Mouse (Mus musculus) liver, adult 2 months (tissue): ENCODE results near the gene Prmt3. TPM values are rescaled to one million over a fixed set of nuclear protein-coding genes. Genes with fewer than 3 reads are reported as not detected.

Experiments
- DNase-seq: peaks from one replicate; pipeline ENCODE4 v3.0.0-alpha.2; 2011; ENCODE audit warnings: low read depth, low spot score; ENCODE audit errors: extremely low read depth
- H3K27ac ChIP-seq: fragments of 200-500 bp; replicated peaks from 2 replicates; pipeline ENCODE4 v1.5.1; 2012; ENCODE audit warnings: low read depth, mild to moderate bottlenecking, control low read depth, inconsistent platforms, low read length; ENCODE audit not compliant: insufficient read depth
- H3K27me3 ChIP-seq: fragments of 200-500 bp; 2 replicates; pipeline ENCODE4 v1.6.1; 2012; ENCODE audit warnings: mild to moderate bottlenecking, moderate library complexity, low read length, inconsistent platforms; ENCODE audit not compliant: control insufficient read depth, insufficient read depth
- H3K36me3 ChIP-seq: fragments of 200-500 bp; 2 replicates; pipeline ENCODE4 v1.6.1; 2012; ENCODE audit warnings: low read length, inconsistent platforms; ENCODE audit not compliant: control insufficient read depth, insufficient read depth
- H3K4me1 ChIP-seq: fragments of 200-500 bp; 2 replicates; pipeline ENCODE4 v1.6.1; 2011; ENCODE audit warnings: low read length; ENCODE audit not compliant: control insufficient read depth, insufficient read depth
- H3K4me3 ChIP-seq: fragments of 200-500 bp; 2 replicates; pipeline ENCODE4 v1.5.1; 2011; ENCODE audit warnings: low read depth, mild to moderate bottlenecking, control low read depth, low read length, moderate library complexity; ENCODE audit not compliant: insufficient read depth
- H3K79me2 ChIP-seq: fragments of 200-500 bp; 2 replicates; pipeline ENCODE4 v1.6.1; 2012; ENCODE audit warnings: inconsistent platforms, mild to moderate bottlenecking, low read length, moderate library complexity; ENCODE audit not compliant: control insufficient read depth, insufficient read depth
- H3K9ac ChIP-seq: fragments of 200-500 bp; 2 replicates; pipeline ENCODE4 v1.6.1; 2012; ENCODE audit warnings: low read depth, mild to moderate bottlenecking, control low read depth, inconsistent platforms, low read length
- CTCF ChIP-seq: fragments of 200-500 bp; IDR thresholded peaks from 2 replicates; pipeline ENCODE4 v1.5.1; 2011; ENCODE audit warnings: low read depth, low read length, control low read depth
- POLR2A ChIP-seq: fragments of 200-500 bp; IDR thresholded peaks from 2 replicates; pipeline ENCODE4 v1.6.1; 2011; ENCODE audit warnings: low read length, control low read depth; ENCODE audit not compliant: insufficient read depth; ENCODE audit errors: extremely low read depth
- WGBS: fragments of 180-500 bp; shearing (Covaris S2); methylation state at CpG from one replicate; pipeline ENCODE4 v1.1.7; 2018; 5-methylcytosine and 5-hydroxymethylcytosine counted together
- polyA plus RNA-seq: library from polyadenylated mRNA; depleted of rRNA; stranded (reverse); fragments of >200 nt; gene quantifications from 2 replicates; pipeline ENCODE4 v1.2.3, GENCODE M21; 2012; rRNA removed
- total RNA-seq: library from RNA; depleted of rRNA; stranded (reverse); fragments of >200 nt; gene quantifications from 2 replicates; pipeline ENCODE4 v1.2.3, GENCODE M21; 2014; rRNA removed

The Prmt3 gene
- total RNA-seq = 10.5 and 13.6 TPM in 2 replicates
- polyA plus RNA-seq = 5.0 and 6.7 TPM in 2 replicates

DNA sequence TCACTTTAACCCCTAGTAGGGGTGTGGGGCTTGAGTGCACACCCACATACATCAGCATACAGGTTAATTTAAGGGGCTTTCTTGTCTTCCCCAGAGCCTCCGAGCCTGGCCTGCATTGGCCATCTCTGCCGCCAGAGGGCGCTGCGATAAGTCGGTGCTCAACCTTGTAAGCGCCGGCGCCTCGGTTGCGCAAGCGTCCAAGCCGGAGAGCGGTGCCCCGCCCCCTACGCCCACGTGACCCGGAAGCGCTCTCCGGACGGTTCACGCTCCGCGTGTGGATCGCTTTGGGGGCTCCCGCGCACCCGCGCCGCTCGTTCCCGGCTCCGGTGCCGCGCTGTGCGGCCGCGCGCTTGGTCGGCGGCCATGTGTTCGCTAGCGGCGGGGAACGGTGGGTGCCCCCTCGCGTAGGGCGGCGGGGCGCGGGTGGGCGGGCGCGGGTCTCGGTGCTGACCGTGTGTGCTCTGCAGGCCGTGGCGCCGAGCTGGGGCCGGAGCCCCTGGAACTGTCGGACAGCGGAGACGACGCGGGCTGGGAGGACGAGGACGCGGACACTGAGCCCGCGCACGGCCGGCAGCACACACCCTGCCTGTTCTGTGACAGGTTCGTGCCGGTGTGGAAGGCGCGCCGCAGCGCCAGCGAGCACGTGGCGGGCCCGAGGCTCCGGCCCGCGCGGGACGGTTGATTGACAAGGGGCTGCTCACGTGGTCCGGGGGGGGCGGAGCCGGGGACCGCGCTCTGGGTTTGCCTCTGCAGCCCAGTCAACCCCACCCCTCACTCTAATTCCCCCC, at the start of gene Prmt3:
Gene Prmt3 (plus strand): TSS at position 233 of the 788 bp plus-strand sequence.
- Histone ChIP-seq H3K4me1 (peaks cover 2% of the 10 kb centered on the region; the same call in 1 of the 2 replicates), H3K9ac (peak within 1 kb of the TSS; percentile 87), H3K27me3 (no peaks in the 10 kb centered on the region), H3K79me2 (no peaks in the 10 kb centered on the region), H3K27ac (no peak within 1 kb of the TSS), H3K4me3 (peak within 1 kb of the TSS; percentile 91), H3K36me3 (peaks cover 24% of the 10 kb centered on the region)
- WGBS = under 1% methylated on average over 92 of the region's 92 CpGs
- DNase-seq = peak; percentile 73
- peak; percentile 94 for TF ChIP-seq CTCF
- 0 out of 2 replicates have a peak, but pooled peaks have one; percentile 21 for TF ChIP-seq POLR2A

DNA sequence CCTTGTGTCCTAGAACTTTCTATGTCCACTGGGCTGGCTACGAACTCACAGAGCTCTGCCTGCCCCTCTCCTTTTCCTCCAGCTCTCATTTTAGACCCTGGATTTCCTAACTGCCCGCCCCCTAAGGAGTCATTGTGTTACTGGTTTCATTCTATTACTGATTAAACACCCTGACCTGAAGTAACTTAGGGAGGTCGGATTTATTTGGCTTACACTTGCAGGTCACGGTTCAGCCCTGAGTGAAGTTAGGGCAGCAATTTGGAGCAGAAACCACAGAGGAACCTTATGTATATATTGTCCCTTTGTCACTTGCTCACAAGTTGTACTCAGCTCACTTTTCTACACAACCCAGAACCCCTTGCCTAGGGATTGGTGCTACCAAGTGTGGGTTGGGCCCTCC, 43.8 kb upstream of the Prmt3 start:
- TF ChIP-seq CTCF (no peak), POLR2A (no peak)
- DNase-seq = peak; percentile 71
- Histone ChIP-seq H3K27me3 (no peaks in the 10 kb centered on the region), H3K79me2 (no peaks in the 10 kb centered on the region), H3K4me1 (peaks cover 8% of the 10 kb centered on the region; the same call in 1 of the 2 replicates), H3K36me3 (no peaks in the 10 kb centered on the region), H3K4me3 (no peak overlapping the region), H3K9ac (no peak overlapping the region), H3K27ac (no peak overlapping the region)
- 21% methylated on average over 4 of the region's 4 CpGs for WGBS

DNA sequence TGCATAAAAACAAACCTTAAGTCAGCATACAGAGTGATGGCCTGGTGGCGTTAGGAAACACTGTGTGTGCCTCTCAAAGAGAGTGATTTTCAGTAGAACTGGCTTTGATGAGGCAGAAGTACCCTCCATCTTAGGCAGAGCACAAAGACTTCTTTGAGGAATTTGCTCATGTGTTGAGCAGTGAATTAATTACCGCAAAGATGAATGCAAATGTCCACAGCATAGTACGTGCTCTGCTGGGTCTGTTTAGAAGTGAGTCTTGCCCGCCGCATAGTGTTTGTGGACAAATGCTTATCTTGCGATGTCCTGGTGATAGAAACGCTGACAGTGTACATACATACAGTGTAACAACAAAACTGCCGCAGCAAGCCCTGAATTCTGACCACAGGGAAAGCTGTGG, 38.7 kb upstream of the Prmt3 start:
- WGBS = 61% methylated on average over 8 of the region's 8 CpGs
- TF ChIP-seq POLR2A (no peak), CTCF (no peak)

DNA sequence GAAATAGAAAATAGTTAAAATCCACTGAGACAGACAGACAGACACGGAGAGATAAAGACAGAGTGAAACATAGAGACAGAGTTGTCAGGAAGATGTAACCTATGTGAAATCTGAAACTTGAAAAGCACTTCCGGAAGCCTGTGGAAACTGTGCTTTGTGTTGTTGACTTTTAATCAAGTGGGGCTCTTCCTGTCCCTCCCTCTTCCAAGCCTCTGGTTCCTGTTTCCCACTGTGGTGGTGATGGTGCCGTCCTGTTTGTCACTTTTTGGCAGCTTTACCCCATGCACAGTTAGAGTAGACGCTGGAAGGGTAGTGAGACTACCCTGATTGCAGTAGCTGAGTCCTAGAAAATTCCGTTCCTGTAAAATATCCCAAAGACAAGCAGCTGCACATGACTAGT, 36.7 kb upstream of the Prmt3 start:
- no peaks in the 10 kb centered on the region for H3K36me3 ChIP-seq
- H3K27ac ChIP-seq = no peak overlapping the region; the same call in 1 of the 2 replicates
- H3K9ac ChIP-seq = no peak overlapping the region
- H3K4me1 ChIP-seq = no peaks in the 10 kb centered on the region
- DNase-seq = peak; percentile 12
- H3K79me2 ChIP-seq = no peaks in the 10 kb centered on the region
- no peak for TF ChIP-seq POLR2A
- TF ChIP-seq CTCF = no peak
- no peaks in the 10 kb centered on the region for H3K27me3 ChIP-seq
- WGBS = 51% methylated on average over 5 of the region's 5 CpGs
- no peak overlapping the region for H3K4me3 ChIP-seq

More for the DNA sequence above, 38.7 kb upstream of the Prmt3 start:
- DNase-seq = no peak
- H3K4me1 ChIP-seq = peaks cover 4% of the 10 kb centered on the region; the same call in 1 of the 2 replicates
- no peak overlapping the region for H3K9ac ChIP-seq
- no peaks in the 10 kb centered on the region for H3K36me3 ChIP-seq
- H3K79me2 ChIP-seq = no peaks in the 10 kb centered on the region
- H3K27me3 ChIP-seq = no peaks in the 10 kb centered on the region
- H3K27ac ChIP-seq = no peak overlapping the region
- H3K4me3 ChIP-seq = no peak overlapping the region

DNA sequence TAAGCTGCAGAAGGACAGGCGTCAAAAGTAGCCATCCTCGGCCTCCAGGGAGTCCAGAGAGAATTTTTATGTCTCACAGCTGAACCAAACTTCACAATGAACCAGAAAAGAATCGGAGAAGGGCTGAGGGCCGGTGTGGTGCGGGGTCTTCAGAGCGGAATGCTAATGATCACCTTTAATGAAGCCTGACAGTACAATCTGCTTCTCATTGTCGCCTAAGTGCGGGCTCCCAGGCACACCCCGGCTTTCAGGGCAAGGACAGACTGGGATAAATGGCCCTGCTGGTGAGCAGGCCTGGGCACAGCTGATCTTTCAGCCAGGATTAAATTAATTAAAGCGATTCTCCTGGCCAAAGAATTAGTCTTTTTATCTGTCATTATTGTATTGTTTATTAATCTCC, 36.2 kb upstream of the Prmt3 start:
- Histone ChIP-seq H3K4me1 (no peaks in the 10 kb centered on the region), H3K27ac (no peak overlapping the region; the same call in 1 of the 2 replicates), H3K27me3 (no peaks in the 10 kb centered on the region), H3K36me3 (no peaks in the 10 kb centered on the region), H3K79me2 (no peaks in the 10 kb centered on the region), H3K4me3 (no peak overlapping the region), H3K9ac (no peak overlapping the region)
- 71% methylated on average over 10 of the region's 10 CpGs for WGBS
- no peak for DNase-seq
- no peak for TF ChIP-seq CTCF
- no peak for TF ChIP-seq POLR2A

DNA sequence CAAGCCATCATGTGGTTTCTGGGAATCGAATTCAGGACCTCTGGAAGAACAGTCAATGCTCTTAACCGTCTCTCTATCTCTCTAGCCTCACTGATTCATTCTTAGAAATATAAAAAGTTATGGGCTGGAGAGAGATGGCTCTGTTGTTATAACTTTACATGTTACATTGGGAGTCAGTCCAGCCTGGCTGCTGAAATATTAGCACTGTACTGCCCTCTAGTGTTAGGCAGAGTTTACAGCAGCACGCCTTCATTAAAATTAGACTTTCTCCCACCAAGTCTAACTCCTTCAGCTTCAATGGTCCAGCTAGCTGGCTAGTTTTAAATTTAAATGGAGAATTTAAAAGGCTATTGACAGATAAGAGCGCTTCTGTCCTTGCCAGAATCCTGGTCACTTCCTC, 27.0 kb upstream of the Prmt3 start:
- Histone ChIP-seq H3K4me1 (peaks cover 1% of the 10 kb centered on the region; the same call in 1 of the 2 replicates), H3K9ac (no peak overlapping the region), H3K27me3 (no peaks in the 10 kb centered on the region), H3K79me2 (no peaks in the 10 kb centered on the region), H3K4me3 (no peak overlapping the region), H3K27ac (no peak overlapping the region), H3K36me3 (no peaks in the 10 kb centered on the region)
- 10% methylated on average over 4 of the region's 4 CpGs for WGBS
- DNase-seq = peak; percentile 49
- TF ChIP-seq CTCF = peak; percentile 49
- no peak for TF ChIP-seq POLR2A
